In genomic region chr3:89823594-89823993, GRCm38 (mm10) we compare ENCODE assay signal across 30 mouse cellular contexts. TPM values are rescaled to one million over a fixed set of nuclear protein-coding genes. Genes with fewer than 3 reads are reported as not detected.
DNase-seq lines count a peak whose midpoint lies in the region; ATAC-seq and TF ChIP-seq lines count a peak whose summit lies in the region.
"Had no signal": no experiment of that assay in that cellular context is flagged by ENCODE, and none has a peak within 500 bp of the region (broad histone marks: within the 10 kb centered on the region; RNA-seq: fewer than 3 reads in every experiment).

No protein-coding gene starts in this region.

- 37% methylated on average over 2 of the region's 2 CpGs for WGBS in kidney, postnatal 0 days
- 42% methylated on average over 2 of the region's 2 CpGs for WGBS in kidney, adult 2 months
- 17% methylated on average over 2 of the region's 2 CpGs for WGBS in cerebellum, adult 2 months

- DNase-seq in kidney, postnatal 0 days (ENCODE audit: low spot score), result peak; percentile 25
- no peak for DNase-seq in kidney, adult 2 months
- DNase-seq in CD4-positive, CD25-positive, alpha-beta regulatory T cell, adult 2 months (ENCODE audit: low read depth, low spot score), result peak; percentile 31
- no peak for DNase-seq in gastrocnemius, adult 8-10 months (ENCODE audit: low spot score in 2 of 2)
- DNase-seq in cerebellum, adult 2 months, result no peak
- DNase-seq in right cerebral cortex, adult 18-20 months, result no peak
- DNase-seq: adrenal gland, adult 8-10 months; cerebellum, adult 9-10 months; embryo, embryonic 11 days; gastrocnemius, postnatal 25 days; heart, adult 18-20 months; heart, postnatal 10 days; kidney, adult 9 months; kidney, postnatal 14 days; lung, postnatal 4 days; right cerebral cortex, postnatal 14 days; thymus, postnatal 14 days had no signal

- no peak for TF ChIP-seq POLR2A in kidney, adult 2 months (IDR thresholded peaks at IDR 0.05; ENCODE audit: low read depth, low read length)
- TF ChIP-seq POLR2A in cerebellum, adult 2 months (IDR thresholded peaks at IDR 0.05; ENCODE audit: borderline replicate concordance, insufficient read depth, low read length), result no peak

- no peak overlapping the region for H3K4me3 ChIP-seq in kidney, postnatal 0 days (replicated peaks; ENCODE audit: low read depth, low read length)
- no peak overlapping the region for H3K4me3 ChIP-seq in kidney, adult 2 months (ENCODE audit: insufficient read depth, low read depth, low read length)
- H3K4me3 ChIP-seq in cerebellum, adult 2 months (replicated peaks; ENCODE audit: insufficient read depth, low read depth, low read length), result no peak overlapping the region
- H3K4me3 ChIP-seq: embryonic facial prominence, embryonic 12.5 days; heart, embryonic 13.5 days; hindbrain, embryonic 10.5 days; hindbrain, embryonic 15.5 days; intestine, embryonic 15.5 days; limb, embryonic 13.5 days; lung, embryonic 15.5 days; megakaryocyte, embryonic 14.5 days; midbrain, embryonic 13.5 days; neural tube, embryonic 13.5 days had no signal

- no peaks in the 10 kb centered on the region for H3K27me3 ChIP-seq in kidney, postnatal 0 days (ENCODE audit: insufficient read depth, low read length)
- no peaks in the 10 kb centered on the region for H3K27me3 ChIP-seq in kidney, adult 2 months (replicated peaks; ENCODE audit: control insufficient read depth, insufficient read depth, low read length)
- H3K27me3 ChIP-seq in cerebellum, adult 2 months (ENCODE audit: control insufficient read depth, insufficient read depth, low read length), result no peaks in the 10 kb centered on the region
- H3K27me3 ChIP-seq: hindbrain, embryonic 15.5 days had no signal

- H3K9ac ChIP-seq in kidney, postnatal 0 days (ENCODE audit: low read depth, low read length), result no peak overlapping the region
- H3K9ac ChIP-seq: embryonic facial prominence, embryonic 12.5 days; heart, embryonic 13.5 days; hindbrain, embryonic 15.5 days; intestine, embryonic 15.5 days; limb, embryonic 13.5 days; lung, embryonic 15.5 days; midbrain, embryonic 13.5 days; neural tube, embryonic 13.5 days had no signal

- H3K4me1 ChIP-seq in kidney, postnatal 0 days (replicated peaks; ENCODE audit: insufficient read depth, low read length), result no peaks in the 10 kb centered on the region
- H3K4me1 ChIP-seq in kidney, adult 2 months (ENCODE audit: control insufficient read depth, insufficient read depth, low read length), result no peaks in the 10 kb centered on the region
- no peaks in the 10 kb centered on the region for H3K4me1 ChIP-seq in cerebellum, adult 2 months (ENCODE audit: control insufficient read depth, insufficient read depth, low read length)
- H3K4me1 ChIP-seq: embryonic facial prominence, embryonic 12.5 days; hindbrain, embryonic 10.5 days; hindbrain, embryonic 15.5 days; intestine, embryonic 15.5 days; limb, embryonic 13.5 days; midbrain, embryonic 13.5 days; neural tube, embryonic 13.5 days had no signal

- no peaks in the 10 kb centered on the region for H3K36me3 ChIP-seq in kidney, postnatal 0 days (ENCODE audit: insufficient read depth, low read length)
- no peaks in the 10 kb centered on the region for H3K36me3 ChIP-seq in kidney, adult 2 months (ENCODE audit: control insufficient read depth, insufficient read depth, low read length)
- H3K36me3 ChIP-seq: embryonic facial prominence, embryonic 12.5 days; heart, embryonic 13.5 days; hindbrain, embryonic 10.5 days; hindbrain, embryonic 15.5 days; intestine, embryonic 15.5 days; limb, embryonic 13.5 days; lung, embryonic 15.5 days; midbrain, embryonic 13.5 days; neural tube, embryonic 13.5 days had no signal

- no peak overlapping the region for H3K4me2 ChIP-seq in kidney, postnatal 0 days (ENCODE audit: low read length)
- H3K4me2 ChIP-seq: embryonic facial prominence, embryonic 12.5 days; heart, embryonic 13.5 days; hindbrain, embryonic 15.5 days; intestine, embryonic 15.5 days; limb, embryonic 13.5 days; liver, embryonic 11.5 days; lung, embryonic 15.5 days; midbrain, embryonic 13.5 days; neural tube, embryonic 13.5 days had no signal

- TF ChIP-seq CTCF in kidney, postnatal 0 days (IDR thresholded peaks at IDR 0.05; ENCODE audit: low read depth), result no peak
- no peak for TF ChIP-seq CTCF in kidney, adult 2 months (conservative IDR thresholded peaks at IDR 0.05; ENCODE audit: insufficient read depth, insufficient read length, low read depth, low read length)
- TF ChIP-seq CTCF in cerebellum, adult 2 months (IDR thresholded peaks at IDR 0.05; ENCODE audit: borderline replicate concordance, insufficient read depth, low read depth, low read length), result no peak

- no peak for ATAC-seq in kidney, postnatal 0 days (replicated peaks; ENCODE audit: low FRiP score, low read depth)
- peak; percentile 34 for ATAC-seq in activated CD4-positive, CD25-positive, alpha-beta regulatory T cell, adult 4 months
- ATAC-seq: forebrain, embryonic 14.5 days; intestine, embryonic 15.5 days; midbrain, embryonic 13.5 days had no signal

- H3K9me3 ChIP-seq in kidney, postnatal 0 days (replicated peaks; ENCODE audit: low read length), result no peaks in the 10 kb centered on the region
- H3K9me3 ChIP-seq: embryonic facial prominence, embryonic 12.5 days; heart, embryonic 13.5 days; hindbrain, embryonic 15.5 days; intestine, embryonic 15.5 days; lung, embryonic 15.5 days; midbrain, embryonic 13.5 days had no signal

- H3K27ac ChIP-seq in kidney, postnatal 0 days, result no peak overlapping the region
- H3K27ac ChIP-seq in kidney, adult 2 months (ENCODE audit: insufficient read depth, low read depth, low read length), result no peak overlapping the region
- H3K27ac ChIP-seq in cerebellum, adult 2 months (ENCODE audit: insufficient read depth, low read length), result no peak overlapping the region
- H3K27ac ChIP-seq: embryonic facial prominence, embryonic 12.5 days; heart, embryonic 13.5 days; hindbrain, embryonic 10.5 days; hindbrain, embryonic 15.5 days; intestine, embryonic 15.5 days; limb, embryonic 13.5 days; lung, embryonic 15.5 days; midbrain, embryonic 13.5 days; neural tube, embryonic 13.5 days had no signal

RNA-seq across cellular contexts. Expression of gene She, which starts 7.6 kb away (rescaled TPM):
- polyA plus RNA-seq in kidney, postnatal 0 days (2015; fragmentation: Nextera tagmentation; extraction: Ambion mirVana), result 5.4 and 5.9 TPM in 2 replicates
- polyA plus RNA-seq in kidney, adult 2 months (2012; rRNA removed), result 3.3 and 4.1 TPM in 2 replicates
- 10 to 100 TPM in 1 of 2 experiments, 1 to 10 TPM in 1; 8.7 to 10.2 TPM for polyA plus RNA-seq in activated CD4-positive, CD25-positive, alpha-beta regulatory T cell, adult 4 months (2017; shearing (Covaris generic))
- 1 to 10 TPM; 2.8 to 3.8 (median 3.3) TPM for total RNA-seq in gastrocnemius, adult 8-10 months (2022)
- polyA plus RNA-seq in cerebellum, adult 2 months (2012; rRNA removed), result 1.7 and 1.9 TPM in 2 replicates

RNA-seq across cellular contexts. Expression of gene Ube2q1, which starts 50.2 kb away (rescaled TPM):
- 11.3 and 13.2 TPM in 2 replicates for polyA plus RNA-seq in kidney, postnatal 0 days (2015; fragmentation: Nextera tagmentation; extraction: Ambion mirVana)
- 24.7 and 27.2 TPM in 2 replicates for polyA plus RNA-seq in kidney, adult 2 months (2012; rRNA removed)
- polyA plus RNA-seq in activated CD4-positive, CD25-positive, alpha-beta regulatory T cell, adult 4 months (2017; shearing (Covaris generic)), result 10 to 100 TPM; 12.8 to 20.7 TPM
- 10 to 100 TPM; 10.6 to 15.7 (median 12.3) TPM for total RNA-seq in gastrocnemius, adult 8-10 months (2022)
- 52.7 and 55.7 TPM in 2 replicates for polyA plus RNA-seq in cerebellum, adult 2 months (2012; rRNA removed)

RNA-seq across cellular contexts. Expression of gene Chrnb2, which starts 59.2 kb away (rescaled TPM):
- polyA plus RNA-seq in kidney, postnatal 0 days (2015; fragmentation: Nextera tagmentation; extraction: Ambion mirVana), result 0.36 and 0.47 TPM in 2 replicates
- 1.6 and 1.8 TPM in 2 replicates for polyA plus RNA-seq in kidney, adult 2 months (2012; rRNA removed)
- 1 to 10 TPM; 1.3 to 1.4 TPM for polyA plus RNA-seq in activated CD4-positive, CD25-positive, alpha-beta regulatory T cell, adult 4 months (2017; shearing (Covaris generic))
- total RNA-seq in gastrocnemius, adult 8-10 months (2022), result under 1 TPM; 0.09 to 0.27 (median 0.15) TPM
- 46.2 and 51.4 TPM in 2 replicates for polyA plus RNA-seq in cerebellum, adult 2 months (2012; rRNA removed)

Comparison
In these comparisons a context has a peak if more than half of its experiments do, and no peak if none do; other contexts are left out.
1. DNase-seq: peak in kidney, postnatal 0 days (single experiment) and CD4-positive, CD25-positive, alpha-beta regulatory T cell, adult 2 months (single experiment); none in kidney, adult 2 months (single experiment), gastrocnemius, adult 8-10 months (0 of 2), cerebellum, adult 2 months (0 of 2) and right cerebral cortex, adult 18-20 months (single experiment).
2. RNA of gene Chrnb2, which starts 59.2 kb away (polyA plus RNA-seq): 46.2 to 51.4 TPM in cerebellum, adult 2 months; 1.6 to 1.8 TPM in kidney, adult 2 months, 1.3 to 1.4 TPM in activated CD4-positive, CD25-positive, alpha-beta regulatory T cell, adult 4 months and 0.36 to 0.47 TPM in kidney, postnatal 0 days; every median in the first group is over 10 times any median in the second.